Mouse (Mus musculus) gastrocnemius, adult 18-20 months (tissue): ENCODE data around the gene Cenpc1. TPM values are rescaled to one million over a fixed set of nuclear protein-coding genes. Genes with fewer than 3 reads are reported as not detected.

ENCODE experiments used
- DNase-seq: peaks from one replicate; pipeline ENCODE4 v3.0.0; 2021; ENCODE audit warnings: low spot score
- long read RNA-seq, 2 experiments: library from polyadenylated mRNA; stranded (forward); transcript quantifications; one replicate each; pipeline ENCODE4 v2.0.0; 2021
- total RNA-seq, 2 experiments: library from RNA; stranded (reverse); gene quantifications; 2 replicates each; pipeline ENCODE4 v1.2.3; 2021

Gene Cenpc1
- 1 to 10 TPM; 2.9 to 3.6 TPM for total RNA-seq
- long read RNA-seq, experiment 1 = 0 reads
- long read RNA-seq, experiment 2 = 0 reads

DNA sequence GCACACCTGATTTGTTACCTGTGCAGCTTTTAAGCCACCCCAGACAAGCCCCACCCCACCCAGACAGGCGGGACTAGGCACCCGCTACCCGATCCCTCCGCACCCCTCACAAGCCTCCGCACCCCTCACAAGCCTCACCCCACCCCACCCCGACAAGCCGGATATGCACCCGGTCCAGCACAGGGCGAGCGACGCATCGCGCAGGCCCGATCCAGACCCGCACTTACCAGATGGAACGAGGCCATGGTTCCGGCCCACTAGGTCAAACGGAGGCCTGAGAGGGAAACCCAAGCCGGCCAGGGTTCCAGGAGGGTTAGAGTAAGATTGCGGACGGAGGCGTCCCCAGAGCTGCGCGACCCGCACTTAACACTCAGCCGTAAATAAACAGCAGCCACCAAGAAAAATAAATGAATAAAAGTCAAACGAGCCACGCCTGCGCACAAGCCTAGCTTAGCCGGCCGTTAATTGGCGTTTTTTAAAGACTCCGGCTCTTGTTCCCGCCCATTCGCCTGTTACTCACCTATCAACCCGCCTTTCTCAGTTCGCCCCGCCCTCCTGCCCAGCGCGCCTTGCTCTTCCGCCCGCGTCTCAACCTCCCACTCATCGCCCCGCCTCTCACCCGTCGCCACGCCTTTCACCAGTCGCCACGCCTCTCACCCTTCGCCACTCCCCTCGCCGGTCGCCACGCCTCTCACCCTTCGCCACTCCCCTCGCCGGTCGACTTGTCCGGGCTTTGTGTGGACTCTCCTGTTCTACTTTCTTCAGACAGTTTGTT, at the start of gene Cenpc1:
TSS of gene Cenpc1 (minus strand) at position 483 of the 775 bp plus-strand sequence.
- peak; percentile 98 for DNase-seq

DNA sequence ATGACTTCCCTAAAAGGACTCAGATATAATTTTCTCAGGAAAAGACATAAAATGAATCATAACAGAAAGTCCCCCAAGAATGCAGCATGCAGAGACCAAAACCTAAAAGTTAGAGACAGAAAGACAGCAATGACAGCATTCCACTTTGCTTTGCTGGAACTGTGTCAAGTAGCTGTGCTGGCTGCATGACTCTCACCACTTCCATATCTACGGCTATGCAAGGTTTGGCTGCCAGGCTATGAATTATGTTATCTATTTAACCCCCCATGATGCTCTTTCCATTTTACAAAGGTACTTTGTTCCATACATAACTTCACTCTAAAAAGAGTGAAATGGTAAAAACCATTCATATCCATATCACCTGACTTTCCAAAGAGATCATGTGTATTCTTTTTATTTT, 48.6 kb upstream of the Cenpc1 start:
- DNase-seq = no peak

DNA sequence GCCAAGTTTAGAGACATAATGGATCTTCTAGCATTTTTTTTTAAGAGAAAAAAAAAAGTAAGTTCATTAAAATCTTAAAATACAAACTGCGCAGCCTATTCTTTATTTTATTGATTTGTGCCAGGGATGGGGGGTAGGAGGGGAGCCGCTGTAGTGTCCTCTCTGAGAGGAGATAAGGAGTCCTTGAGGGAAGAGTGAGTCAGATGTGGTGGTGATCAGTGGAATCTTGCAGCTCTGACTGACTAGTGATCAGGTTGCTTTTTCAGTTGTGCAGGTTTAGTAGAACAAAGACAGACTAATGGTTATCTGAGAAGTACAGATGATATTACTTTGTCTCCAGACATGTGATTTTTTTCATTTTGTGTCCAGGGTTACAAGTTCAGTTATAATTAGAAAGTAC, 47.7 kb upstream of the Cenpc1 start:
- no peak for DNase-seq

DNA sequence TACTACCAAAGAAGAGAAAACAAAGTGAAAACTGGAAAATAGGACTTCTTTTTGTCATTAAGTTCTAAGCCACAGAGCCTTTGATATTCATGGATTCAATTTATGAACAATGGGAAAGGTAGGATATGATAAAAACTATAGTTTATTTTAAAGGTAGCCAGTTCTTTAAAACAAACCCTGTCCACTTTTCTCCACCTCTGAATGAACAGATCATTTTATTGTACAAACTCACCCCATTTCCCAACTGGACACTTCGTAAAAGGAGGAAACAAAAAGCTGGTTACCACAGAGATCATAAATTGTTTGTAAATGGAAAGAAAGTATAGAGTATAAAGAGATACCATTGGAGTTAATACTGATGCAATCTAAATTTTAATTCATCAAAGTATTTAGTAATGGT, 45.7 kb upstream of the Cenpc1 start:
- DNase-seq = no peak

DNA sequence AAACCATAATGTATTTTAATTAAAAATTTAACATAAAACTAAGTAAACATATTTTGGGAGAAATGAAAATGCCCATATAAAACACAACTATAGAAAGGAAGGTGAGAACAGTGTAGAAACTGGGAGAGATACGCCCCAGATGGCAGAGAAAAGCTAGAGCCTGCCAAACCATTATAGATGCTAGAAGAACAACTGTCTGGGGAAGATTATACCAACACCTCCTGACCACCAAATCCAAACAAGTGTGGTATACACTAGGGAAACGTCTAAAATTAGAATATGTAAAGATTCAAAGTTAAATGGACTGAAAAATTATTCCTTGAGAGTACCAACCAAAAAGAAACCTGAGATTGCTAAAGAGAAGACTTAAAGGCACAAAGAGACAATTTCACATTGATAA, 41.2 kb upstream of the Cenpc1 start:
- DNase-seq = no peak

DNA sequence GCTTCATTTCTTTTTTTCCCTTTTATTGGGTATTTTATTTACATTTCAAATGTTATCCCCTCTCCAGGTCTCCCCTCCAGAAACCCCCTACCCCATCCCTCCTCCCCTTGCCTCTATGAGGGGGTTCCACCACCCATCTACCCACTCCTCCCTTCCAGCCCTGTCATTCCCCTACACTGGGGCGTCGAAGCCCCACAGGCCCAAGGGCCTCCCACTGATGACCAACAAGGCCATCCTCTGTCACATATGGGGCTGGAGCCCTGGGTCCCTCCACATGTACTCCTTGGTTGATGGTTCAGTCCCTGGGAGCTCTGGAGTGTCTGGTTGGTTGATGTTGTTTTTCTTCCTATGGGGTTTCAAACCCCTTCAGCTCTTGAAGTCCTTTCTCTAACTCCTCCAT, 36.8 kb upstream of the Cenpc1 start:
- DNase-seq = no peak

DNA sequence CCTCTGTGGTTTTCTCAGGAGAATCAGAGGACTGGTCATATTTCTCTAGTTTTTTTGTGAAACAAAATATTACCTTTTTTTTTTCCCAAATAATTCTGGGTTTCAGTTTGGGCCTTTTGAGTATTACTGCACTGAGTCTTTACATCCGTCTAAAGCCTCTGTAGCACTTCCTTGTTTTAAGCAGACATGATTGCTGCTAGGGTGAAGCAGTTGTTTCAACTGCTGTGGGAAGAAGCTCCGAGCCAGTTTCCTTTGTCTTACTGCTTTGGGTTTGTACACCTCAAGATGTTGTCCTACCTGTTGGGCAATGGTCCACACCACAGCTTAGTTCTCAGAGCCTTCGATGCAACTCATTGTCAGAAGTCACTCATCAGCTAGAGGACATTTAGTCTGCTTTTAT, 35.2 kb upstream of the Cenpc1 start:
- DNase-seq = no peak

DNA sequence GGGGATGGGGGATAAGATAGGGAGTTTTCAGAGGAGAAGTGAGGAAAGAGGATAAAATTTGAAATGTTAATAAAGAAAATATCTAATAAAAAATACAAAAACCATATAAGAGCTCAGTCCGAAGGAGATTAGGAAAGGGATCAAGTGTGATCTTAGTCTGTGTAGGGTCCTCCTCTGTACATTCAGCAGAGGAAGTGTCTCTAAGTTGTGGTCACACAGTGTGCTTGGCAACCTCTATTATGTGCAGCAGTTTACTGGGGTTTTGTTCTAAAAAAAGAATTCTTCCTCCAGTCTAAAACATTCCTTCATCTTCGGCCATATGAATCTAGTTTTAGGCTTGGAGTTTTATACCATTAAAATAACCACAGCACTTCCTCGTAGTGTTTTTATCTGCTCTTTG, 33.6 kb upstream of the Cenpc1 start:
- no peak for DNase-seq

DNA sequence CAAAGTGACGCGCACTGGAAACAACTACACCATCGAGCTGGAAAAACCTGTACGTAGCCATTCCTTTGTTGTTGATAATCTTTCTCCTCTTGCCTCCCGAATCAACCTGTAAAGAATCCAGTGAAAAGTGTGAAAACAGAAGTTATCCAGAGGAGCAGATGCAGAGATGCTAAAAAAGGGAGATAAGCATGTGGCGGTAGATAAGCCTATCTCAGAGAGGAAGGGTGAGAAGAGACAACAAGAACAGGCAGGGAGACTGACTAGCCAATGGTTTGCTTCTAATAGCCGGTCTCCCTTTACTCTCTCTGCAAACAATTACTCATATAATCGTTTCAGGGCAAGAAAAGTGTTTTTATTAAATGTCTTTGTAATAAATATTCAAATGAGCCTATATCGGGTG, 29.4 kb upstream of the Cenpc1 start:
- DNase-seq = no peak

DNA sequence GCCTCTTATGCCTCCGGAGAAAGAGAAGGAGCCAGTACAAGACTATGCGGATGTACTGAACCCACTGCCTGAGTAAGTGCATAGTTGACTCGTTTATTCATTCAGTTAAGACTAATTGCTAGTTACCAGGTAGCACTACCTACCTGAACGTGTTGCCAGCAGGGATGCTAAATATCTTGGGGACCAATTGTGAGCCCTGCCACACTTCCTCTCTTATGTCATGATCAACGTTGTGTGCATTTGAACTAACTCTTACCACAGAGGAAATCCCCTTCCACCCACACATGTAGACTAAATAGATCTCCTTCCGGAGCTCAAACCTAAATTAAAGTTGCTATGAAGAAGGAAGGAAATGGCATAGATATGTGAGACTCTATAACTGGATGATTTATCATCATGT, 21.4 kb upstream of the Cenpc1 start:
- no peak for DNase-seq

DNA sequence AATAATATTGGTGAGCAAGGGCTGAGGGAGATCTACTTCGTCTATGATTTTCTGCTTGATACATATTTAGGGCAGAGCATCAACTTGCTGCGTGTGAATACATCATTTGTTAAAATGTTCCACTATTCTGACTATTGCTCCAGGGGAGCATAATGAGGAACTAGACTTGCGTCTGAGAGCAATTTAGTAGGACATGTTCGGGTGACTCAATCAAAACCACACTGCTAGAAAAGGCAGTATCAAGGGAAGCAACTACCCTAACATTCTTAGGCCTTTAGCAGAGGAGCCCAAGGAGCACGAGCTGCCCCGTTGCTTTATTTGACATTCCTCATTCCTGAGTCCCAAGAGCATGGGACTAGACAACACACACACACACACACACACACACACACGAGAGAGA, 19.6 kb upstream of the Cenpc1 start:
- DNase-seq = no peak

DNA sequence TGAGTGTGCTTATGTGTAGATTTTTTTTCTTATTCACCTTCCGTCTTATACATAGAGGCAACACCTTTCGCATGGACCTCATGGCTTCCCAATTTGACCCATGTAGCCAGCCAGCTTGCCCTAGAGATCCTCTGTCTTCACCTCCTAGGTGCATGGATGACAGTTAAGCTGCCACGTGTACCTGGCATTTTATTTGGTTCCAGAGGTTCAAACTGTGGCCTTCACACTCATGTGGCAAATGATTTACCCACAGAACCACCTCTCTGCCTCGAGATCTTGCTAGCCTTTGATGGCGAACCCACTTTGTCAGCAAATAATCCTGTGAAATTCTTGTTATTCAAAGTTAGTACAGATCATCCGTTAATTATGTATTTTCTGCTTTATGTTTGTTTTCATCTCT, 18.6 kb upstream of the Cenpc1 start:
- no peak for DNase-seq

DNA sequence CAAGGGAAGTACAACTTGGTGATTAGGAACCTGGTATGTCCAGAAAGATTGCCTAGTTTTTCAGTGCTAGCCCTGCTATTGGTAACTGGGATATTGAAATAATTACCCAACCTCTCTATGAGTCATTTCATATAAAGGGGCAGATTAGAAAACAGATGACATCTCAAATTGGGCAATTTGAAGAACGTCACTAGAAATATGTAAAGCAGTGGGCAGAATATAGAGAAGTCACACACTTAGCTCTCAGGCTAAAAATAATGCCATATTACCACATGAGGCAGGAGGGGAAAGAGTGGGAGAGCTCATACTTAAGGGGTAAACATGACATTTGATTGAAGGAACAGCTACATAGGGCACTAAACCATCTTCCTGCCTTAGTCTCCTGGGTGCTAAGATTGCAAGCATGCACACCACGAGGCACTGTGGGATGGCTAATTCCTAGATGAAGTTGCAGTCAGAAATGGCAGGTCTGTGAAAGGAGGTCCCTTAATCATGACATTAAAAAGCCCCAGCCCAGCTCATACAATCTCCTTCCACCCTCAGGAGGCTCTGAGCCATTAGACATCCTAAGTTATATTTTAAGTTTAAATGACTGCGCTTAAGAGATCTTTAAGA, 13.4 kb upstream of the Cenpc1 start:
- DNase-seq = no peak

DNA sequence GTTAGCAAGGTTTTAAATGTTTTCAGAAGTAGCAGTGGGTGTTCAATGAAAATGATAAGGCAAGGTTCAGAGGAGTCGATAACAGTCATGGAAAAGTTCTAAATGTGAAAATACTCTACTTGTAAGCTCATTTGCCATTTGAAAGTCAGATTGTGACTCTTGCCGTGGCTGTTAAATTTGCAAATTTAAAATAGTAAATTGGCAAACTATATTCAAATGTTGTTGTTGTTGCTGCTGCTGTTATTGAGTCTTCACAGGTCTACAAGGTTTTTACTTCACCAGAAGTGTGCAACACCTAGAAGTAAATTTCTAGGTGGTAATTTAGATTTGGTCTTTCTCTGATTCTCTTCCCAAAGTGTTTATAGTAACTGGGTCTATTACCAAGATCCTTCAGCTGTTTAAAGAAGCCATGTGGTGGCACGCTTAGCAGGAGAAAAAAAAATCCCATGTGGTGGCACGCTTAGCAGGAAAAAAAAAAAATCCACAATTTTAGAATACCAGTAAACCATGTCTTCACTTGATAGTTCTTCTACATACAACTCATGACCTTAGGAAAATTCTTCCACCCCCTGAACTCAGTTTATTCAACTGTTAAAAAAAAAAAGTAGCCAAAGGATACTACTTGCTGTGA, 7.5 kb upstream of the Cenpc1 start:
- DNase-seq = no peak

DNA sequence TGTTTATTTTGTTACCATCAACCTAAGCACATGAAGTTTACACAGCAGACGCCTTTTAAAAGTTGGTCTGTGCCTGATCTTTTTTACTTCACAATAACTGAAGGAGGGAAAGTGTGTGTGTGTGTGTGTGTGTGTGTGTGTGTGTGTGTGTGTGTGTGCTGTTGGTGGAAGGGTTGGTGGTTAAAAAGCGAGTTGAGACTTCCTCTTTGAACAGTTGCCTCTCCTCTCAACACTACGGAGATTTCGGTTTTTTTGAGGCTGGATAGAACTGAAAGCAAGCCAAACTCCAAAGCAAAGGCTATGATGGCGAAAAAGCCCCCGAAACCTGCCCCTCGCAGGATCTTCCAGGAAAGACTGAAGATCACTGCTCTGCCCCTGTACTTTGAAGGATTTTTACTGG, 6.2 kb upstream of the Cenpc1 start, which contains the start of gene Stap1:
TSS of gene Stap1 (plus strand) at position 209 of the 400 bp plus-strand sequence.
- DNase-seq = no peak

DNA sequence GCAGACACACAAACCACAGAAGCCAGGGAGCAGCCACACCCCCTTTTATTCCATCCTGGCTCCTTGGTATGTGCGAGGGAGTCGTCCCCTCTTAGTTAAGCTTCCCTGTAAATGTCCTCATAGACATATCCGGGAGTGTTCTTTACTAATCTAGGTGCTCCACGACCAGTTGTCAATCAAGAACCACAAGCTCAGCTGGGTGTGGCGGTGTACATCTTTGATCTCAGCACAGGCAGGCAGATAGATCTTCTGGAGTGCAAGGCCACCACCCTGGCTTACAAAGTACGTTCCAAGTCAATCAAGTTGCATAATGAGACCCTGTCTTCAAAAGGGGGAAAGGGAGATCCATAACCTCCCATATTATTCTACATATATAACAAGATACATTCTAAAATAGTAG, 3.7 kb upstream of the Cenpc1 start:
- DNase-seq = no peak

DNA sequence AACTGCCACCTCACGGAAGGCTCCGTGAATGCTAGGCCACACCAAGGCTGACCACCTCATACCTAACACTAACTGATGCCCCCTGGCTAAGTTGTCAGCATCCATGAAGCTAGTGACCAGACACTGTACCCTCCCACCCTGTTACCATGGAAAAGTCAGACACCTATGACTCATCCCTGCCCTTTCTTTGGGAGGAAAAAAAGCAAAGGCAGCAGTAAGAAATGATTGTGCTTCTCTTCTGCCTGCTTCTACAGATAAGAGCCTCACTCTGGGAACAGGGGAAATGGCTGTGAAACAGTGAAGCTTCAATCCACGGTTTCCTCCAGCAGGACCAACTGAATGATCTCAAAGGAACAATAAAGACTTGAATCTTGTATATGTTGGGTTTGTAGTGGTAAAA, 3.1 kb upstream of the Cenpc1 start:
- no peak for DNase-seq

DNA sequence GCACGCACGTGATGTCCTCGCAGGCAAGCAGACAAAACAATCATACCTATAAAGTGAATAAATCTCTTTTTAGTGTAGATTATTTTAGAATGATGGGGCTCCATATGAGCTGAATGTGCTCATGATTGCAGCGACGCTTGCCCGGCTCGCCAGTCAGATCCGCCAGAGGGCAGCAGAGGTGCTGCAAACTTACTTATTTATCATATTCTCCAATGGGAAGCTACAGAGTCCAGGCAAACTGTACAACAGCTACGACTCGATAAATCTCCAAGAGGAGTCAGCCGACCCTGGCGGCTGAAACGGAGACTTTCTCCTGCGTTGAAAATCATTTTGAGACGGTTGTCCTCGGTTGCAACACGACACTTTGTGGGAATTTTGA, 1.2 kb upstream of the Cenpc1 start:
- DNase-seq = peak; percentile 88

DNA sequence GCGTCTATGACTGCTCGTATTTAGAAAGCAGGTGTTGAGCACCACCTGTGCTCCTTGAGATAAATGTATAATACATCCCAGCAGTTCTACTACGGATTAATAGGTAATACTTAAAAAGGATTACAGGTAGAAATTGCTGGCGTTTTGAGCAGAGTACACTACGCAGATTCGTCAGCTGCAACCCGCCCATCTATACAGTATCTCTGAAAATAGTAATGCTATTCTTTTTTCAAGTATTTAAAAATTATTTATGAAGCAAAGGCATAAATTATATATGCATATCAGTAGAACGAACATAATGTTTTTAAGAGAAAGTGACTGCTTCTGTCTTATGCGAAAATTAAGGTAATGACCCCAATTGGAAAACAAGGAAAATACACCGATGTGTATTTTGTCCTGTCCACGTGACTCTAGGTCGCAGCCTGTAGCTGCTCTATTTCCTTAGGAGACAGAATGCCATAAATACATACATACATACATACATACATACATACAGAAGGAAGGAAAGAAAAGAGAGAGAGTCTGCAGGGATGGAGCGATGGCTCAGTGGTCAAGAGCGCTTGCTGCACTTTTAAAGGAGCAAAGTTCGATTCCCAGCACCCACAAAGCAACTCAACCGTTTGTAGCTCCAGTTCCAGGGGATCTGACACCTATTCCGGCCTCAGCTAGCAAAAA, 630 bp upstream of the Cenpc1 start:
- no peak for DNase-seq

DNA sequence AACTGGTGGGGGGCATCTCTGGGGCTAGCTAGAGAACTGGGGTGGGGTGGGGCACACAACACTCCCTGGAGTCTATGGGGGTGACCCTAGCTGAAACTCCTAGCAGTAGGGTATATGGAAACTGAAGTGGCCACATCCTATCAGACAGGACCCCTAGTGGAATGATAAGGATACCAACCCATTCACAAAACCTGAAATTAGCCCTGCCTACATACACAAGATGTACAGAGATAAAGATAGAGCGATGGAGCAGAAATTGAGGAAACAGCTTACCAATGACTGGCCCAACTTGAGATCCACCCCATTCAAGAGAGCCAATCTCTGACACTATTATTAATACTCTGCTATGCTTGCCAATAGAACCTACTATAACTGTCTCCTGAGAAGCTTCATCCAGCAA, 1.9 kb downstream of the Cenpc1 start:
- DNase-seq = no peak

DNA sequence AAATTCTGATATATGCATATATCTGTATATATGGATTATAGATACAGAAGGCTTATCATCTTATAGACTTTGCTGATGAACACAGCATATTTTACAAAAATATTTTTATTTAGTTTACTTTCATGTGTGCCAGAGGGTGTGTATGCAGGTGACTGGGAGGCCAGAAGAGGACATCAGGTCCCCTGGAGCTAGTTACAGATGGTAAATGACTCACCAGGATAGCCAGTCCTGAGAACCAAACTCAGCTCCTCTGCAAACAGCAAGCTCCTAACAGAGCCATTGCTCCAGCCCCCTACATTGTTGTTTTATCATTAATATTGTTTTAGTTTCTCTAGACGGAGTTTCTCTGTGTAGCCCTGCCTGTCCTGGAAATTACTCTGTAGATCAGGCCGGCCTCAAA, 35.6 kb downstream of the Cenpc1 start:
- DNase-seq = no peak
